Mouse (Mus musculus) kidney, adult 11 months (tissue): ENCODE results near the gene Ninj1.
A peak's percentile ranks its signal among the peaks of the same experiment; 100 is the strongest.

Source experiments
- DNase-seq: peaks from one replicate; pipeline ENCODE4 v3.0.0; 2022

Ninj1 gene

GRCm38 (mm10) chr13:49198734-49199133 is 11.4 kb downstream of the Ninj1 start:
- no peak for DNase-seq

- DNase-seq, result no peak
Observed at GRCm38 (mm10) chr13:49199891-49200290, 12.6 kb downstream of the Ninj1 start.

GRCm38 (mm10) chr13:49200688-49201087 is 13.4 kb downstream of the Ninj1 start:
- DNase-seq, result no peak

GRCm38 (mm10) chr13:49202556-49202955 is 15.3 kb downstream of the Ninj1 start:
- DNase-seq, result no peak

- peak; percentile 73 for DNase-seq
Observed at GRCm38 (mm10) chr13:49205381-49205998, 18.2 kb downstream of the Ninj1 start.

GRCm38 (mm10) chr13:49206341-49206740 is 19.1 kb downstream of the Ninj1 start:
- DNase-seq, result no peak

GRCm38 (mm10) chr13:49209306-49209705 is 22.0 kb downstream of the Ninj1 start:
- no peak for DNase-seq

GRCm38 (mm10) chr13:49212711-49213500 is 25.6 kb downstream of the Ninj1 start:
- DNase-seq, result no peak

- DNase-seq, result peak; percentile 50
Observed at GRCm38 (mm10) chr13:49213531-49213932, 26.2 kb downstream of the Ninj1 start.

- no peak for DNase-seq
Observed at GRCm38 (mm10) chr13:49214454-49214853, 27.2 kb downstream of the Ninj1 start.

- DNase-seq, result no peak
Observed at GRCm38 (mm10) chr13:49215128-49215503, 27.8 kb downstream of the Ninj1 start.

GRCm38 (mm10) chr13:49215504-49216219 is 28.4 kb downstream of the Ninj1 start, which contains the start of gene Card19:
TSS of gene Card19 (minus strand) at chr13:49216037.
- DNase-seq, result peak; percentile 95

- no peak for DNase-seq
Observed at GRCm38 (mm10) chr13:49216220-49216552, 28.9 kb downstream of the Ninj1 start.

GRCm38 (mm10) chr13:49216808-49217561 is 29.7 kb downstream of the Ninj1 start:
- no peak for DNase-seq

GRCm38 (mm10) chr13:49218651-49219050 is 31.4 kb downstream of the Ninj1 start:
- DNase-seq, result no peak

GRCm38 (mm10) chr13:49219367-49219766 is 32.1 kb downstream of the Ninj1 start:
- no peak for DNase-seq

- DNase-seq, result no peak
Observed at GRCm38 (mm10) chr13:49220912-49221311, 33.6 kb downstream of the Ninj1 start.

- DNase-seq, result peak; percentile 73
Observed at GRCm38 (mm10) chr13:49224314-49224713, 37.0 kb downstream of the Ninj1 start.

- DNase-seq, result no peak
Observed at GRCm38 (mm10) chr13:49224729-49225128, 37.4 kb downstream of the Ninj1 start.

GRCm38 (mm10) chr13:49225159-49225558 is 37.9 kb downstream of the Ninj1 start:
- no peak for DNase-seq

- no peak for DNase-seq
Observed at GRCm38 (mm10) chr13:49225633-49226032, 38.3 kb downstream of the Ninj1 start.

- DNase-seq, result peak; percentile 82
Observed at GRCm38 (mm10) chr13:49233792-49234572, 46.7 kb downstream of the Ninj1 start.
